Mouse (Mus musculus) monocyte, adult 5-6 weeks (primary cell): ENCODE results near the gene Wdr60. TPM values are rescaled to one million over a fixed set of nuclear protein-coding genes. Genes with fewer than 3 reads are reported as not detected.
"Not testable (repeated sequence)": the region's sequence is repeated elsewhere in the genome, so short reads cannot be mapped to it uniquely, and the experiment has no call there.

Experiments used
- ATAC-seq: fragments of 153-309, 156-312 bp; replicated peaks from 2 replicates; pipeline ENCODE4 v1.8.0; 2017; ENCODE audit warnings: mild to moderate bottlenecking; ENCODE audit not compliant: low TSS enrichment, insufficient number of reproducible peaks, severe bottlenecking, poor library complexity, low FRiP score
- total RNA-seq: library from RNA; stranded (forward); fragments of 200-1000, 200-491, 200-594 nt; gene quantifications from 3 replicates; pipeline ENCODE4 v1.2.3, GENCODE M21; 2017

Gene Wdr60
- total RNA-seq: 0.29 TPM in 1 of 3 replicates, not detected in the others

- ATAC-seq: peak; percentile 50
Measured at GRCm38 (mm10) chr12:116262555-116263341, at the start of gene Wdr60. Wdr60 (minus strand) TSS chr12:116263022.

- ATAC-seq: no peak
Measured at GRCm38 (mm10) chr12:116308612-116309011, 45.8 kb upstream of the Wdr60 start.

- no peak for ATAC-seq
Measured at GRCm38 (mm10) chr12:116307870-116308269, 45.0 kb upstream of the Wdr60 start.

GRCm38 (mm10) chr12:116306042-116306441 is 43.2 kb upstream of the Wdr60 start:
- ATAC-seq: no peak

- no peak for ATAC-seq
Measured at GRCm38 (mm10) chr12:116302181-116302580, 39.4 kb upstream of the Wdr60 start.

- no peak for ATAC-seq
Measured at GRCm38 (mm10) chr12:116299906-116300305, 37.1 kb upstream of the Wdr60 start.

- no peak for ATAC-seq
Measured at GRCm38 (mm10) chr12:116293599-116294292, 30.9 kb upstream of the Wdr60 start.

GRCm38 (mm10) chr12:116293185-116293584 is 30.4 kb upstream of the Wdr60 start:
- ATAC-seq: no peak

- no peak for ATAC-seq
Measured at GRCm38 (mm10) chr12:116283511-116283910, 20.7 kb upstream of the Wdr60 start.

GRCm38 (mm10) chr12:116282856-116283255 is 20.0 kb upstream of the Wdr60 start:
- ATAC-seq: no peak

- peak; percentile 18; the same call in 1 of the 2 replicates for ATAC-seq
Measured at GRCm38 (mm10) chr12:116281427-116282281, 18.8 kb upstream of the Wdr60 start.

- peak; percentile 93 for ATAC-seq
Measured at GRCm38 (mm10) chr12:116280653-116281364, 18.0 kb upstream of the Wdr60 start, which contains the start of gene Esyt2. Esyt2 (plus strand) TSS chr12:116281196.

GRCm38 (mm10) chr12:116280149-116280652 is 17.4 kb upstream of the Wdr60 start:
- no peak for ATAC-seq

GRCm38 (mm10) chr12:116279181-116279580 is 16.4 kb upstream of the Wdr60 start:
- ATAC-seq: no peak

- no peak for ATAC-seq
Measured at GRCm38 (mm10) chr12:116278541-116278940, 15.7 kb upstream of the Wdr60 start.

GRCm38 (mm10) chr12:116276961-116277360 is 14.1 kb upstream of the Wdr60 start:
- ATAC-seq: no peak

- ATAC-seq: no peak
Measured at GRCm38 (mm10) chr12:116275631-116276030, 12.8 kb upstream of the Wdr60 start.

- ATAC-seq: not testable (repeated sequence)
Measured at GRCm38 (mm10) chr12:116275086-116275485, 12.3 kb upstream of the Wdr60 start, which contains the start of gene Gm11027. Gm11027 (plus strand) TSS chr12:116275386.
